Mouse (Mus musculus): ENCODE data around the gene Ddx19b. TPM values are rescaled to one million over a fixed set of nuclear protein-coding genes. Genes with fewer than 3 reads are reported as not detected.

Ddx19b gene
- polyA plus RNA-seq, 1 experiment from 2014 or later, result 8.0 TPM

- no peak for ATAC-seq (replicated peaks)
- Histone ChIP-seq H3K4me1 (0 out of 2 replicates have a peak, but pooled peaks cover 3% of the 10 kb centered on the region), H3K27me3 (replicated peaks) (no peaks in the 10 kb centered on the region), H3K36me3 (replicated peaks) (peaks cover 12% of the 10 kb centered on the region; the same call in 1 of the 2 replicates), H3K9me3 (no peaks in the 10 kb centered on the region), H3K4me3 (no peak overlapping the region), H3K4me2 (no peak overlapping the region), H3K9ac (no peak overlapping the region), H3K27ac (no peak overlapping the region)
- WGBS, result 94% methylated on average over 19 of the region's 19 CpGs
Measured at GRCm38 (mm10) chr8:110957471-110957870, 74.1 kb downstream of the Ddx19b start.

- H3K4me2 ChIP-seq, result no peak overlapping the region
- no peaks in the 10 kb centered on the region for H3K9me3 ChIP-seq
- no peak overlapping the region for H3K27ac ChIP-seq
- H3K36me3 ChIP-seq (replicated peaks), result peaks cover 7% of the 10 kb centered on the region; the same call in 1 of the 2 replicates
- 84% methylated on average over 15 of the region's 15 CpGs for WGBS
- no peak overlapping the region for H3K9ac ChIP-seq
- H3K27me3 ChIP-seq (replicated peaks), result no peaks in the 10 kb centered on the region
- H3K4me3 ChIP-seq, result no peak overlapping the region
- no peak for ATAC-seq (replicated peaks)
- 0 out of 2 replicates have a peak, but pooled peaks cover 3% of the 10 kb centered on the region for H3K4me1 ChIP-seq
Measured at GRCm38 (mm10) chr8:110956619-110957450, 74.7 kb downstream of the Ddx19b start.

GRCm38 (mm10) chr8:110954776-110955175, 76.8 kb downstream of the Ddx19b start:
- Histone ChIP-seq H3K4me2 (no peak overlapping the region), H3K9me3 (no peaks in the 10 kb centered on the region), H3K27me3 (replicated peaks) (no peaks in the 10 kb centered on the region), H3K36me3 (replicated peaks) (peaks cover 7% of the 10 kb centered on the region; the same call in 1 of the 2 replicates), H3K4me3 (no peak overlapping the region), H3K27ac (no peak overlapping the region), H3K9ac (no peak overlapping the region), H3K4me1 (0 out of 2 replicates have a peak, but pooled peaks cover 6% of the 10 kb centered on the region)
- WGBS, result 83% methylated on average over 8 of the region's 8 CpGs
- ATAC-seq (replicated peaks), result no peak

Small RNA genes within 50 kb of the gene (microRNA-seq; reads per million reads assigned to microRNA genes)
- gene Gm24103, result not detected
- gene Mir3473d, result 0.74 reads per million

Other genes with a start within 250 kb of the Ddx19b start
- gene Il34, start 225.8 kb downstream of the Ddx19b start, polyA plus RNA-seq (2015; fragmentation: Nextera tagmentation; extraction: Ambion mirVana), result 6.9 and 8.2 TPM in 2 replicates
- 74.9 and 77.1 TPM in 2 replicates for gene Cog4, start 185.2 kb downstream of the Ddx19b start, polyA plus RNA-seq (2015; fragmentation: Nextera tagmentation; extraction: Ambion mirVana)
- gene Sf3b3, start 185.0 kb downstream of the Ddx19b start, polyA plus RNA-seq (2015; fragmentation: Nextera tagmentation; extraction: Ambion mirVana), result 99.3 and 101 TPM in 2 replicates
- gene Fuk, start 129.3 kb downstream of the Ddx19b start, polyA plus RNA-seq (2015; fragmentation: Nextera tagmentation; extraction: Ambion mirVana), result 7.3 and 8.0 TPM in 2 replicates
- 28.0 and 29.2 TPM in 2 replicates for gene St3gal2, start 111.8 kb downstream of the Ddx19b start, polyA plus RNA-seq (2015; fragmentation: Nextera tagmentation; extraction: Ambion mirVana)
- gene Ddx19a, start 34.0 kb downstream of the Ddx19b start, polyA plus RNA-seq (2015; fragmentation: Nextera tagmentation; extraction: Ambion mirVana), result 12.1 and 12.8 TPM in 2 replicates
- 86.1 and 91.0 TPM in 2 replicates for gene Aars, start 1.4 kb upstream of the Ddx19b start, polyA plus RNA-seq (2015; fragmentation: Nextera tagmentation; extraction: Ambion mirVana)
- gene Exosc6, start 24.6 kb upstream of the Ddx19b start, polyA plus RNA-seq (2015; fragmentation: Nextera tagmentation; extraction: Ambion mirVana), result not detected in 2 replicates
- gene Clec18a, start 60.7 kb upstream of the Ddx19b start, polyA plus RNA-seq (2015; fragmentation: Nextera tagmentation; extraction: Ambion mirVana), result 0.53 and 0.93 TPM in 2 replicates
- 10.4 and 10.8 TPM in 2 replicates for gene Pdpr, start 62.9 kb upstream of the Ddx19b start, polyA plus RNA-seq (2015; fragmentation: Nextera tagmentation; extraction: Ambion mirVana)
- gene Glg1, start 227.5 kb upstream of the Ddx19b start, polyA plus RNA-seq (2015; fragmentation: Nextera tagmentation; extraction: Ambion mirVana), result 65.6 and 66.9 TPM in 2 replicates

Data from midbrain, embryonic 15.5 days (tissue).